Mouse (Mus musculus): ENCODE measurements around the gene Tnrc6b. TPM values are rescaled to one million over a fixed set of nuclear protein-coding genes. Genes with fewer than 3 reads are reported as not detected.

The Tnrc6b gene
- polyA plus RNA-seq, 1 experiment from 2014 or later: 48.7 TPM

GRCm38 (mm10) chr15:80683151-80683550, 28.0 kb upstream of the Tnrc6b start:
- Histone ChIP-seq H3K27ac (no peak overlapping the region), H3K9me3 (no peaks in the 10 kb centered on the region), H3K27me3 (0 out of 2 replicates have a peak, but pooled peaks cover 3% of the 10 kb centered on the region), H3K4me1 (replicated peaks) (peaks cover 61% of the 10 kb centered on the region), H3K4me3 (replicated peaks) (no peak overlapping the region), H3K36me3 (no peaks in the 10 kb centered on the region), H3K9ac (replicated peaks) (no peak overlapping the region), H3K4me2 (replicated peaks) (no peak overlapping the region)
- WGBS: 91% methylated on average over 6 of the region's 6 CpGs
- ATAC-seq: no peak

GRCm38 (mm10) chr15:80683990-80684389, 27.1 kb upstream of the Tnrc6b start:
- H3K4me1 ChIP-seq (replicated peaks): peaks cover 52% of the 10 kb centered on the region
- H3K36me3 ChIP-seq: no peaks in the 10 kb centered on the region
- H3K9ac ChIP-seq (replicated peaks): no peak overlapping the region
- no peaks in the 10 kb centered on the region for H3K9me3 ChIP-seq
- 35% methylated on average over 3 of the region's 3 CpGs for WGBS
- no peak overlapping the region for H3K4me3 ChIP-seq (replicated peaks)
- no peak for ATAC-seq
- no peak overlapping the region for H3K4me2 ChIP-seq (replicated peaks)
- 0 out of 2 replicates have a peak, but pooled peaks cover 3% of the 10 kb centered on the region for H3K27me3 ChIP-seq
- peak overlapping the region; percentile 64 for H3K27ac ChIP-seq

GRCm38 (mm10) chr15:80684786-80685602, 26.1 kb upstream of the Tnrc6b start:
- Histone ChIP-seq H3K4me1 (replicated peaks) (peaks cover 44% of the 10 kb centered on the region), H3K4me3 (replicated peaks) (no peak overlapping the region), H3K9me3 (no peaks in the 10 kb centered on the region), H3K27me3 (0 out of 2 replicates have a peak, but pooled peaks cover 3% of the 10 kb centered on the region), H3K4me2 (replicated peaks) (no peak overlapping the region), H3K9ac (replicated peaks) (no peak overlapping the region), H3K36me3 (no peaks in the 10 kb centered on the region), H3K27ac (peak overlapping the region; percentile 64)
- 9% methylated on average over 8 of the region's 8 CpGs for WGBS
- no peak for ATAC-seq

- H3K36me3 ChIP-seq: no peaks in the 10 kb centered on the region
- no peak overlapping the region for H3K4me2 ChIP-seq (replicated peaks)
- H3K4me3 ChIP-seq (replicated peaks): no peak overlapping the region
- no peaks in the 10 kb centered on the region for H3K9me3 ChIP-seq
- H3K9ac ChIP-seq (replicated peaks): no peak overlapping the region
- 19% methylated on average over 7 of the region's 7 CpGs for WGBS
- peak; percentile 86 for ATAC-seq
- peaks cover 39% of the 10 kb centered on the region for H3K4me1 ChIP-seq (replicated peaks)
- H3K27ac ChIP-seq: peak overlapping the region; percentile 64; the same call in 1 of the 2 replicates
- 0 out of 2 replicates have a peak, but pooled peaks cover 3% of the 10 kb centered on the region for H3K27me3 ChIP-seq
Observed at GRCm38 (mm10) chr15:80685603-80685895, 25.6 kb upstream of the Tnrc6b start.

GRCm38 (mm10) chr15:80688536-80688935, 22.6 kb upstream of the Tnrc6b start:
- Histone ChIP-seq H3K27me3 (0 out of 2 replicates have a peak, but pooled peaks cover 3% of the 10 kb centered on the region), H3K4me3 (replicated peaks) (no peak overlapping the region), H3K9me3 (no peaks in the 10 kb centered on the region), H3K4me1 (replicated peaks) (peaks cover 45% of the 10 kb centered on the region), H3K27ac (no peak overlapping the region), H3K4me2 (replicated peaks) (no peak overlapping the region), H3K9ac (replicated peaks) (no peak overlapping the region), H3K36me3 (no peaks in the 10 kb centered on the region)
- 73% methylated on average over 7 of the region's 7 CpGs for WGBS
- ATAC-seq: no peak

- no peaks in the 10 kb centered on the region for H3K36me3 ChIP-seq
- peak overlapping the region; percentile 16; the same call in 1 of the 2 replicates for H3K27ac ChIP-seq
- peak overlapping the region; percentile 34; the same call in 1 of the 2 replicates for H3K4me2 ChIP-seq (replicated peaks)
- 0 out of 2 replicates have a peak overlapping the region, but pooled peaks have one; percentile 14 for H3K9ac ChIP-seq (replicated peaks)
- H3K4me3 ChIP-seq (replicated peaks): no peak overlapping the region
- WGBS: 20% methylated on average over 3 of the region's 3 CpGs
- 0 out of 2 replicates have a peak, but pooled peaks have one; percentile 13 for ATAC-seq
- no peaks in the 10 kb centered on the region for H3K9me3 ChIP-seq
- H3K4me1 ChIP-seq (replicated peaks): peaks cover 34% of the 10 kb centered on the region
- H3K27me3 ChIP-seq: peaks cover 3% of the 10 kb centered on the region; the same call in 1 of the 2 replicates
Observed at GRCm38 (mm10) chr15:80693492-80693891, 17.6 kb upstream of the Tnrc6b start.

- H3K4me2 ChIP-seq (replicated peaks): peak overlapping the region; percentile 34
- WGBS: 19% methylated on average over 11 of the region's 11 CpGs
Observed at GRCm38 (mm10) chr15:80694125-80694910, 16.8 kb upstream of the Tnrc6b start.

GRCm38 (mm10) chr15:80697564-80697963, 13.5 kb upstream of the Tnrc6b start:
- H3K9ac ChIP-seq (replicated peaks): no peak overlapping the region
- H3K27me3 ChIP-seq: peaks cover 3% of the 10 kb centered on the region; the same call in 1 of the 2 replicates
- no peaks in the 10 kb centered on the region for H3K9me3 ChIP-seq
- peaks cover 30% of the 10 kb centered on the region for H3K4me1 ChIP-seq (replicated peaks)
- no peak overlapping the region for H3K4me2 ChIP-seq (replicated peaks)
- H3K27ac ChIP-seq: no peak overlapping the region
- H3K4me3 ChIP-seq (replicated peaks): no peak overlapping the region
- no peaks in the 10 kb centered on the region for H3K36me3 ChIP-seq
- no peak for ATAC-seq
- 68% methylated on average over 5 of the region's 5 CpGs for WGBS

More at GRCm38 (mm10) chr15:80694125-80694910, 16.8 kb upstream of the Tnrc6b start:
- Histone ChIP-seq H3K36me3 (no peaks in the 10 kb centered on the region), H3K9ac (replicated peaks) (no peak overlapping the region; the same call in 1 of the 2 replicates), H3K4me1 (replicated peaks) (peaks cover 34% of the 10 kb centered on the region), H3K9me3 (no peaks in the 10 kb centered on the region), H3K4me3 (replicated peaks) (0 out of 2 replicates have a peak overlapping the region, but pooled peaks have one; percentile 7), H3K27me3 (peaks cover 3% of the 10 kb centered on the region; the same call in 1 of the 2 replicates), H3K27ac (peak overlapping the region; percentile 16; the same call in 1 of the 2 replicates)
- ATAC-seq: peak; percentile 83

- Histone ChIP-seq H3K36me3 (no peaks in the 10 kb centered on the region), H3K9ac (replicated peaks) (peak overlapping the region; percentile 39; the same call in 1 of the 2 replicates), H3K27ac (no peak overlapping the region), H3K9me3 (no peaks in the 10 kb centered on the region), H3K4me2 (replicated peaks) (no peak overlapping the region), H3K4me1 (replicated peaks) (peaks cover 16% of the 10 kb centered on the region), H3K4me3 (replicated peaks) (no peak overlapping the region), H3K27me3 (peaks cover 3% of the 10 kb centered on the region; the same call in 1 of the 2 replicates)
- no peak for ATAC-seq
- 76% methylated on average over 8 of the region's 8 CpGs for WGBS
Observed at GRCm38 (mm10) chr15:80701481-80702257, 9.4 kb upstream of the Tnrc6b start.

GRCm38 (mm10) chr15:80702910-80703309, 8.2 kb upstream of the Tnrc6b start:
- H3K36me3 ChIP-seq: no peaks in the 10 kb centered on the region
- H3K27ac ChIP-seq: no peak overlapping the region
- H3K4me3 ChIP-seq (replicated peaks): no peak overlapping the region
- H3K4me2 ChIP-seq (replicated peaks): no peak overlapping the region
- peaks cover 3% of the 10 kb centered on the region; the same call in 1 of the 2 replicates for H3K27me3 ChIP-seq
- H3K4me1 ChIP-seq (replicated peaks): peaks cover 23% of the 10 kb centered on the region
- 87% methylated on average over 5 of the region's 5 CpGs for WGBS
- H3K9ac ChIP-seq (replicated peaks): no peak overlapping the region
- no peaks in the 10 kb centered on the region for H3K9me3 ChIP-seq
- ATAC-seq: no peak

GRCm38 (mm10) chr15:80703495-80703894, 7.6 kb upstream of the Tnrc6b start:
- H3K4me2 ChIP-seq (replicated peaks): no peak overlapping the region
- ATAC-seq: no peak

More at GRCm38 (mm10) chr15:80703495-80703894, 7.6 kb upstream of the Tnrc6b start:
- Histone ChIP-seq H3K27me3 (peaks cover 3% of the 10 kb centered on the region; the same call in 1 of the 2 replicates), H3K36me3 (no peaks in the 10 kb centered on the region), H3K4me3 (replicated peaks) (no peak overlapping the region), H3K4me1 (replicated peaks) (peaks cover 21% of the 10 kb centered on the region), H3K9me3 (no peaks in the 10 kb centered on the region), H3K9ac (replicated peaks) (no peak overlapping the region), H3K27ac (no peak overlapping the region)
- WGBS: 83% methylated on average over 2 of the region's 2 CpGs

All from midbrain, embryonic 13.5 days (tissue).